Mouse (Mus musculus): ENCODE data around the gene Zfp518a. TPM values are rescaled to one million over a fixed set of nuclear protein-coding genes. Genes with fewer than 3 reads are reported as not detected.

Zfp518a gene
- 10 to 100 TPM; 13.0 to 15.9 TPM for polyA plus RNA-seq (2017; shearing (Covaris generic))

GRCm38 (mm10) chr19:40894519-40895392, at the start of gene Zfp518a:
Gene Zfp518a (plus strand): TSS chr19:40894705.
- peak; percentile 83 for ATAC-seq

DNA sequence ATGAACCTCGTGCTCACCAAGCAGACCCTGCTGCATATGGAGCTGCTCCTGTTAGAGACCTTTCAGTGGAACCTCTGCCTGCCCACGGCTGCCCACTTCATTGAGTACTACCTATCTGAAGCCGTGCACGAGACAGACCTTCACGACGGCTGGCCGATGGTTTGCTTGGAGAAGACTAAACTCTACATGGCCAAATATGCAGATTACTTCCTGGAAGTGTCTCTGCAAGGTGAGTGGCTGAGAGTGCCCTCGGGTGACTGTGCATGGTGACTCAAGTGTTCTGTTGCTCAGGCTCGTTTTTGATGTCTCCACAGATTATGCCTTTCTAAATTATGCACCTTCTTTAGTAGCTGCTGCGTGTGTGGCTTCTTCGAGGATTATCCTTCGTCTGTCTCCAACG, 49.8 kb upstream of the Zfp518a start:
- ATAC-seq: peak; percentile 37

GRCm38 (mm10) chr19:40849391-40849790, 45.1 kb upstream of the Zfp518a start:
- ATAC-seq: no peak

GRCm38 (mm10) chr19:40859555-40859954, 35.0 kb upstream of the Zfp518a start:
- no peak for ATAC-seq

GRCm38 (mm10) chr19:40868284-40868683, 26.2 kb upstream of the Zfp518a start:
- no peak for ATAC-seq

GRCm38 (mm10) chr19:40869425-40870105, 24.9 kb upstream of the Zfp518a start:
- no peak for ATAC-seq

GRCm38 (mm10) chr19:40872955-40873665, 21.4 kb upstream of the Zfp518a start:
- ATAC-seq: peak; percentile 57

DNA sequence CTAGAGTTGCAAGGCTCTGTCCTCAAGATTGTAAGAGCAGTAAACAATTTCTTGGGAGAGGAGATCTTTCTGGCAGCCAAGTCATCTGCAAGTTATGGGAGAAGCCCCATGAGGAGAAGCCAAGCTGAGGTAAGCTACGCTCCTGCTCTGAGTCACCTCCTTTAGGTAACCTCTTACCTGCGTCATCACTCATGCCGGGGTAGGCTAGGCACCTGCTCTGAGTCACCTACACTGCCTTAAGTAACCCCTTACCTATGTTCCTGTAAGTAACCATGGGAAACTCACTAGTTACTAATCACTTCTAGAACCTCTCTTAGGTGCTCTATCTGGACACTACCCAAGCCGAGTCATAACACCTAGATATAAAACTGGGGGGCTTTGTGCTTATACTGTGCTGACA, 12.8 kb upstream of the Zfp518a start:
- ATAC-seq: no peak

GRCm38 (mm10) chr19:40888887-40889286, 5.6 kb upstream of the Zfp518a start:
- ATAC-seq: no peak

DNA sequence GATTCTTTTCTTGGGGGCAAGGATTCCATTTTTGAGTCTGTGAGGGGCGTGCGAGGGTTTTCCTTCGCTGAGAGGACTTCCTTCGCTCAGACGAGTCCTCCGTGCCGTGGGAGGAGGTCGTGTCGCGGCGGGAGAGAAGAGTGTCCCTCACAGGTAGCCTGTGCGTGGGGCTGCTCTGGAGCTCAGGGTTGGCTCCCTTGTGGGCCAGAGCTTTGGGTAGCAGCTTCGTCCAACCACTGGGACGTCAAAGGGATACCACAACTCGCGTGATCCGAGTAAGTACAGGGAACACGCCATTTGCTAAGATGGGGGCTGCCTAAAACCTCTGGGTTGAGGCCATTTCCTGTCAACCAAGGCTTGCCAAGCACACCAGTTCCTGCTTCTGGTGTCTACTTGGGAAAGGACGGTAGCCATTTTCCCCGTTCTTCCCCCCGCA, 416 bp upstream of the Zfp518a start:
- ATAC-seq: peak; percentile 58

DNA sequence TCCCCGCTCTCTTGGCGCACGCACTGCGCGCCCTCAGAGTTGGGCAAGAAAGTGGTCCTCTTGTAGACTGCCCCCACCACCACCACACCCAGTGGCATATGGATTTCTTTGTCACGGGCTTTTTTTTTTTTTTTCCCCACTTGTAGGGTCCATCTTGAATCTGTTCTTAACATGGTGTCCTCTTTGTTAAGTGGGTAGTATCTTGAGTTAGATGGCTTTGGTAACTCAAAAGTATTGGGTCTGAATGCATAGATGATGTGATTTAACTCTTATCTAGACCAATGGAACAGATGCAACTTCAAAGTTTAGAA, 843 bp downstream of the Zfp518a start:
- peak; percentile 5 for ATAC-seq

- no peak for ATAC-seq
Observed at GRCm38 (mm10) chr19:40931581-40932369, 37.3 kb downstream of the Zfp518a start.

- ATAC-seq: no peak
Observed at GRCm38 (mm10) chr19:40935376-40935775, 40.9 kb downstream of the Zfp518a start.

- no peak for ATAC-seq
Observed at GRCm38 (mm10) chr19:40936038-40936437, 41.5 kb downstream of the Zfp518a start.

DNA sequence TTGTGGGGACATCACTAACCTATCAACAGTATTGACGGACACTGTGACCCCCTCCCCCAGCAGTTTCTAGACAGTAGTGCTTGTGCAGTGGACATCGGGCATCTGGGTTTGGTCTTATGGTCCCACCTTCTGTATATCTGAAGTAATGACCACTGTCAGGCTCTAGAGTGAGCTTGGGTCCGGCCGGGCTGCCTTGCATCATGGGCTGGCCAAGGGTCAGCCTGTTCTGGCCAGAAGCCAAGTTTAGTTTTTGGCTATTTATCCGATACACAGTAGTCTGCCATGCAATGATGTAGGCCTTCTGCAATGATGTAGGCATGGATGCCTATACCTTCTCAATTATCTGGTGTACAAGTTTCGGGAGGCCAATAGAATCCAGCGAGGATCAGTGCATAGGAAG, 49.0 kb downstream of the Zfp518a start:
- ATAC-seq: no peak

DNA sequence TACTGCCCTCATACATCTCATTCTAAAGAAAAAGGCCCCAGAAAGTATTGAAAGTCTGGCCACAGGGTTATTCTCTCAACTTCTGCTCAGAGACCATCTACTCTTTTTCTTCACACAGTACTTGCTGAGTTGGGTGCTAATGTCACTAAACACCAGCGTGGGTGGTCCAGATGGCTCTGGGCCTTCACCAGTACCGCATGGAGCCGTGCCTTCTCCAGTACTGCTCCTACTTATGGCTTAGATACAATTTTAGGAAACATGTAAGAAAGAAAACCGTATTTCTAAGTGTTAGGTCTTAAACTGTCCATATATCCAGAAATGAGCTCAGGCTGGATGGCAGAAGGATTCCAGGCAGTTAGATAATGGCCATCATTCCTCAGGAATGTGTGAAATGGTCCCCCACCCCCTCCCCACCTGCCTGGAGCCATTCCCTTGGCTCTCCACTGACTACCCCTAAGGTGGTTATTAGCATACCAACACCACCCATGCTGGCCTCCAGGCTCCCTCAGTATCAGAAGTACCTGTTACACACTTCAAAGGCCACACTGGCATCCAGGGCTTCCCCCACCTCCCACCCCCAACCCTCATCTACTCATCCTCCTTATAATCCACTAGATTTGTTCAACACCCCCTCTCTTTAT, 52.6 kb downstream of the Zfp518a start:
- ATAC-seq: no peak

DNA sequence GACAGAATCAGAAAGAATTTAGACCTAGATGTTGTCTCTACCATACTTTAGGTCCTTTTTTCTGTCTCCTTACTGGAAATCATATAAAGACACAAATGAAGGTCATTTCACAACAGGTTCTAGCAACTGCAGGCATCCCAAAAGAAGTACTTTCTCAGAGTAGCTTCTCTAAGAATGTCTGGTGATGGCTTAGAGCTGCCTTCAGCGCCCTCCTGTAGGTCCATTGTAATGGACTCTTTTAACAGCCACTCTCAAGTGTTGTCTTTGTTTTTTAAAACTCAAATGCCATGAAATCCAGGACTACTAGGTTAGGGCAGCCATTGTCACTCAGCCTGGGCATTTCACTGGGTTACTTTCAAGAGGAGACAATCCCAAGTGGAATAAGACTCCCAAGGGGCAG, 64.5 kb downstream of the Zfp518a start:
- ATAC-seq: no peak

GRCm38 (mm10) chr19:40962988-40963387, 68.5 kb downstream of the Zfp518a start:
- no peak for ATAC-seq

GRCm38 (mm10) chr19:40964367-40964891, 69.9 kb downstream of the Zfp518a start:
- ATAC-seq: no peak

GRCm38 (mm10) chr19:40964936-40965850, 70.7 kb downstream of the Zfp518a start:
- no peak for ATAC-seq

All from CD4-positive, CD25-positive, alpha-beta regulatory T cell, adult 4 months (primary cell).